Mouse (Mus musculus) cerebellum, adult 2 months (tissue): ENCODE measurements around the gene Dapp1. TPM values are rescaled to one million over a fixed set of nuclear protein-coding genes. Genes with fewer than 3 reads are reported as not detected.
"Not testable (repeated sequence)": the region's sequence is repeated elsewhere in the genome, so short reads cannot be mapped to it uniquely, and the experiment has no call there.

Experiments
- DNase-seq, 2 experiments: peaks; one replicate each; pipeline ENCODE4 v3.0.0; 2021
- H3K27ac ChIP-seq: fragments of 200-500 bp; 2 replicates; pipeline ENCODE4 v1.5.1; 2012; ENCODE audit warnings: low read length, control low read depth, inconsistent platforms; ENCODE audit not compliant: insufficient read depth
- H3K27me3 ChIP-seq: fragments of 200-500 bp; 2 replicates; pipeline ENCODE4 v1.6.1; 2012; ENCODE audit warnings: inconsistent platforms, mild to moderate bottlenecking, low read length, moderate library complexity; ENCODE audit not compliant: control insufficient read depth, insufficient read depth
- H3K4me1 ChIP-seq: fragments of 200-500 bp; 2 replicates; pipeline ENCODE4 v1.6.1; 2011; ENCODE audit warnings: low read length; ENCODE audit not compliant: control insufficient read depth, insufficient read depth
- H3K4me3 ChIP-seq: fragments of 200-500 bp; replicated peaks from 2 replicates; pipeline ENCODE3; 2011; ENCODE audit warnings: mild to moderate bottlenecking, low read depth, low read length, control low read depth; ENCODE audit not compliant: insufficient read depth
- CTCF ChIP-seq: fragments of 200-500 bp; IDR thresholded peaks from 2 replicates; pipeline ENCODE4 v1.5.1; 2011; ENCODE audit warnings: low read depth, mild to moderate bottlenecking, control low read depth, low read length, moderate library complexity, borderline replicate concordance; ENCODE audit not compliant: insufficient read depth
- POLR2A ChIP-seq: fragments of 200-500 bp; IDR thresholded peaks from 2 replicates; pipeline ENCODE4 v1.6.1; 2011; ENCODE audit warnings: low read length, control low read depth, borderline replicate concordance; ENCODE audit not compliant: insufficient read depth
- WGBS: fragments of 180-500 bp; shearing (Covaris S2); methylation state at CpG from one replicate; pipeline ENCODE4 v1.1.7; 2018; 5-methylcytosine and 5-hydroxymethylcytosine counted together
- polyA plus RNA-seq: library from polyadenylated mRNA; depleted of rRNA; stranded (reverse); fragments of >200 nt; gene quantifications from 2 replicates; pipeline ENCODE4 v1.2.3, GENCODE M21; 2012

Dapp1 gene
- polyA plus RNA-seq, 1 experiment = 1.1 TPM

DNA sequence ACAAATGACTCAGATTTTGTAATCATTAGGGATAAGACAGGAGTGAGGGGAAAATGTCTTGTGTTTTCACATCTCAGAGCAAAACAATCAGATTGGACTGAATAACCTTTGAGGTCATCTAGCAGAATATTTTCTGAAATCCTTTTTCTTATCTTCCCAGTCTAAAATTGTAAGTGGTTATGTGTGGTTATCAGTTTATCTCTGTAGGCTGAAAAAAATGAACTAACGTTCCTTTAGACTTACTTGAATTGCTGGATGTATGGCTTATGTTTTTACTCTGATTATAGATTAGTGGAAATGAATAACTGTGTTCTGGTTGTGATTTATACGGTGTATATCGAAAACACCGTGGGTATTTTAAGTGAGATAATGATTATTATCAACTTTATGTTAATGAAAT lies 60.8 kb downstream of the Dapp1 start:
- 95% methylated on average over 4 of the region's 4 CpGs for WGBS
- H3K27ac ChIP-seq = no peak overlapping the region
- DNase-seq = no peak
- TF ChIP-seq CTCF (no peak), POLR2A (no peak)
- H3K27me3 ChIP-seq = no peaks in the 10 kb centered on the region
- H3K4me1 ChIP-seq = peaks cover 6% of the 10 kb centered on the region; the same call in 1 of the 2 replicates
- H3K4me3 ChIP-seq = no peak overlapping the region

- no peak for TF ChIP-seq POLR2A
- no peak for TF ChIP-seq CTCF
- no peak for DNase-seq
- peaks cover 6% of the 10 kb centered on the region; the same call in 1 of the 2 replicates for H3K4me1 ChIP-seq
- WGBS = 82% methylated on average over 7 of the region's 7 CpGs
- H3K4me3 ChIP-seq = peak overlapping the region; percentile 88
- no peaks in the 10 kb centered on the region for H3K27me3 ChIP-seq
- H3K27ac ChIP-seq = no peak overlapping the region
Measured at GRCm38 (mm10) chr3:137919398-137919797, 61.9 kb downstream of the Dapp1 start.

GRCm38 (mm10) chr3:137918932-137919311 lies 62.4 kb downstream of the Dapp1 start:
- peak in 1 of 2 experiments; percentile 25 for DNase-seq
- Histone ChIP-seq H3K27ac (peak overlapping the region; percentile 75), H3K4me3 (peak overlapping the region; percentile 88), H3K27me3 (no peaks in the 10 kb centered on the region), H3K4me1 (peaks cover 6% of the 10 kb centered on the region; the same call in 1 of the 2 replicates)
- TF ChIP-seq CTCF = no peak
- TF ChIP-seq POLR2A = no peak
- WGBS = 14% methylated on average over 6 of the region's 6 CpGs

DNA sequence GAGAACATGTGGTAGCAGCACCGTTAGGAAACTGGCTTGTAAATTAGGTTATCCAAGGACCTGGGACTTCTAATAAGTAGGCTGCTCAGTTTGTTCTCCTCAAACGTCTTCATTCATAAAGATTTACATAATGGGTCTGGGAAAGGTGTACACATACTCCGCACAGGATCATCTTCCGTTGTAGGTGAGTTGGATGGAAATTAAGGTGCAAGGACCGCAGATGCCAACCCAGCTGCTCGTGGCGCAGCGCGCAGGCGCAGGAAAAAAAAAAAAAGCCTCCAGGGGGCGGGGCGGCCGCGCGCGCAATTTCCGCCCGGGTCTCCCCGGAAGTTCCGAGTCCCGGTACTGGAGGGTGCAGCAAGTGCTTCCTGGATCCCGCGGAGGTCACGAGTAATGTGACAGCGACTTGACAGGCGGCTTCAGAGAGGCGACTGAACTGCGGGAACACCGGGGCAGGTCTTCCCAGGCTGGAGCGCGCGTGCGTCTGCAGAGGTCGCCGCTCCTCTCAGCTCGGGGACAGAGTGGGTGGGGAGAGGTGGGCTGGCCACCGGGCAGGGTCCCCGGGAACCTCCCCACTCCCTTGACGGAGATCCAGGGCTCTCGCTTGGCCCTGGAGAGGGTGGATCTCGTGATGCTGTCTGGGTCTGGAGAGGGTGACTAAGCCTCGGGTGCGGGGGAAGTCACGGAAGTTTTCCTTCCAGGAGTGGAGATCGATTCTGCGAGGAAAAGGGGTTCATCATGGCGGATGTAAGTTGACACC lies 63.0 kb downstream of the Dapp1 start, which contains the start of gene Lamtor3:
Gene Lamtor3, plus strand, starts transcription at position 335 of the 760 bp plus-strand sequence.
- peak; percentile 85; the same call in 1 of the 2 replicates for TF ChIP-seq POLR2A
- TF ChIP-seq CTCF = no peak
- DNase-seq = peak; percentile 86 to 89
- under 1% methylated on average over 47 of the region's 47 CpGs for WGBS
- Histone ChIP-seq H3K4me3 (peak within 1 kb of the TSS; percentile 88), H3K27me3 (no peaks in the 10 kb centered on the region), H3K4me1 (peaks cover 6% of the 10 kb centered on the region; the same call in 1 of the 2 replicates), H3K27ac (peak within 1 kb of the TSS; percentile 76)

- DNase-seq = no peak
- Histone ChIP-seq H3K4me1 (peaks cover 6% of the 10 kb centered on the region; the same call in 1 of the 2 replicates), H3K4me3 (peak overlapping the region; percentile 88), H3K27me3 (no peaks in the 10 kb centered on the region), H3K27ac (peak overlapping the region; percentile 76)
- WGBS = 19% methylated on average over 12 of the region's 12 CpGs
- no peak for TF ChIP-seq CTCF
- TF ChIP-seq POLR2A = no peak
Measured at GRCm38 (mm10) chr3:137917694-137918171, 63.6 kb downstream of the Dapp1 start.

GRCm38 (mm10) chr3:137914567-137914966 lies 66.8 kb downstream of the Dapp1 start:
- H3K27ac ChIP-seq, DNase-seq, H3K4me1 ChIP-seq, H3K27me3 ChIP-seq, H3K4me3 ChIP-seq: not testable (repeated sequence)
- WGBS = 50% methylated on average over 1 of the region's 1 CpGs

- no peak for TF ChIP-seq POLR2A
- no peak for TF ChIP-seq CTCF
- H3K4me1 ChIP-seq = no peaks in the 10 kb centered on the region
- H3K27ac ChIP-seq = no peak overlapping the region
- no peaks in the 10 kb centered on the region for H3K27me3 ChIP-seq
- no peak for DNase-seq
- no peak overlapping the region for H3K4me3 ChIP-seq
- WGBS = 61% methylated on average over 2 of the region's 2 CpGs
Measured at GRCm38 (mm10) chr3:137913093-137913492, 68.3 kb downstream of the Dapp1 start.

GRCm38 (mm10) chr3:137900149-137900548 lies 81.2 kb downstream of the Dapp1 start:
- H3K27ac ChIP-seq = no peak overlapping the region
- H3K4me1 ChIP-seq = no peaks in the 10 kb centered on the region
- H3K27me3 ChIP-seq = no peaks in the 10 kb centered on the region
- WGBS = 31% methylated on average over 10 of the region's 10 CpGs
- TF ChIP-seq CTCF (no peak), POLR2A (no peak)
- H3K4me3 ChIP-seq = no peak overlapping the region
- DNase-seq = no peak
